Mouse (Mus musculus): Measurements from ENCODE around the gene Bahcc1. TPM values are rescaled to one million over a fixed set of nuclear protein-coding genes. Genes with fewer than 3 reads are reported as not detected.

Gene Bahcc1
- polyA plus RNA-seq, 1 experiment = 12.4 TPM

- peaks cover 8% of the 10 kb centered on the region for H3K4me1 ChIP-seq (ENCODE audit: control insufficient read depth, insufficient read depth, low read length)
- 92% methylated on average over 5 of the region's 5 CpGs for WGBS
- H3K4me3 ChIP-seq (replicated peaks; ENCODE audit: extremely low read depth, low read depth, low read length) = no peak overlapping the region
- DNase-seq = no peak
- no peak for TF ChIP-seq CTCF (IDR thresholded peaks at IDR 0.05; ENCODE audit: insufficient read depth, low read length)
- no peak for TF ChIP-seq POLR2A (IDR thresholded peaks at IDR 0.05; ENCODE audit: borderline replicate concordance, extremely low read depth, low read depth, low read length)
These were observed 28.5 kb upstream of the Bahcc1 start for GRCm38 (mm10) chr11:120204200-120204599.

DNA sequence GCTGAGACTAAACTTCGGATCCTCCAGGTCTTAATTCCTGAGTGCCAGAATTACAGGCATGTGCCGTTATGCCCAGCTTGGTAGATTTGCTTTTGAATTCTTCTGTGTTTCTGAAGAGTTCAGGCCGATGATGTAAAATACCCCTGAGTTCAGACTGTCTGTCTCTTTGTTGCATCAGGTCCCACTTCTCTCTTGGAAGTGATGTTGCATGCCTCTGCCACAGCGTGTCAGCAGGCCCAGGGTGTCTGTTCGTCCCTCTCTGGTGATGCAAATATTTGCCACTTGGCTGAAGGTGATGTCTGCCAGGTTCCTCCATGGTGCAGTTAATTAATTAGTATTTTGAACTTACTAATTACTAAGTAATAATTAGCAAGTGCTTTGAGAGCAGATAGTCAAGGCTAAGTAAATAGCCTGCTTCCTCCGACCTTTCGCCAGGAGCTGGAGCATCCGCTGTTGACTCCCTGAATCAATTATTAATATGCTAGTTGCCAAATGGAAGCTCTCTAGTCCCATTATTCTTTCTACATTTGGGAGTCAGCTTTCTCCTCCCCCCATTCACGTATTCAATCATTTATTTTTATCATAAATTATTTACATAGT, 26.6 kb upstream of the Bahcc1 start:
- TF ChIP-seq CTCF (IDR thresholded peaks at IDR 0.05; ENCODE audit: insufficient read depth, low read length) = no peak
- H3K4me1 ChIP-seq (ENCODE audit: control insufficient read depth, insufficient read depth, low read length) = peaks cover 8% of the 10 kb centered on the region
- no peak for DNase-seq
- 40% methylated on average over 9 of the region's 9 CpGs for WGBS
- H3K4me3 ChIP-seq (replicated peaks; ENCODE audit: extremely low read depth, low read depth, low read length) = no peak overlapping the region

GRCm38 (mm10) chr11:120206669-120207090, 26.1 kb upstream of the Bahcc1 start:
- Histone ChIP-seq H3K4me3 (replicated peaks; ENCODE audit: extremely low read depth, low read depth, low read length) (no peak overlapping the region), H3K4me1 (ENCODE audit: control insufficient read depth, insufficient read depth, low read length) (peaks cover 8% of the 10 kb centered on the region)
- peak; percentile 12 for DNase-seq
- no peak for TF ChIP-seq POLR2A (IDR thresholded peaks at IDR 0.05; ENCODE audit: borderline replicate concordance, extremely low read depth, low read depth, low read length)
- TF ChIP-seq CTCF (IDR thresholded peaks at IDR 0.05; ENCODE audit: insufficient read depth, low read length) = no peak
- 26% methylated on average over 5 of the region's 5 CpGs for WGBS

DNA sequence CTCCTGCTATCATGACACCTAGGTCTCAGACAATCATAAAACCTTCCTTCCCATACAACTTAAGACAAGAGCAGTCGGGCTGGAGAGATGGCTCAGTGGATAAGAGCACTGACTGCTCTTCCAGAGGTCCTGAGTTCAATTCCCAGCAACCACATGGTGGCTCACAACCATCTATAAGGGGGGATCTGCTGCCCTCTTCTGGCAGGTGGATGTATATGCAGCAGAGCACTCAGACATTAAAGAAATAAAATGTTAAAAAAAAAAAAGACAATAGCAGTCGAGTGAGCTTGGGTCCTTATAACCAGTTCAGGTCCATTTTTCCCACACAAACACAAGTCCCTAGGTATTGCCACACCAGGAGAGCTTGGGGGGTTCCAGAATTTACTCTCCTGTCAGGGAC, 23.9 kb upstream of the Bahcc1 start:
- WGBS = 64% methylated on average over 2 of the region's 2 CpGs
- H3K4me3 ChIP-seq (replicated peaks; ENCODE audit: extremely low read depth, low read depth, low read length) = no peak overlapping the region
- H3K4me1 ChIP-seq (ENCODE audit: control insufficient read depth, insufficient read depth, low read length) = peaks cover 8% of the 10 kb centered on the region
- peak; percentile 27; the same call in 1 of the 2 replicates for TF ChIP-seq CTCF (IDR thresholded peaks at IDR 0.05; ENCODE audit: insufficient read depth, low read length)
- no peak for TF ChIP-seq POLR2A (IDR thresholded peaks at IDR 0.05; ENCODE audit: borderline replicate concordance, extremely low read depth, low read depth, low read length)
- DNase-seq = peak; percentile 28

GRCm38 (mm10) chr11:120209462-120209861, 23.3 kb upstream of the Bahcc1 start:
- TF ChIP-seq POLR2A (IDR thresholded peaks at IDR 0.05; ENCODE audit: borderline replicate concordance, extremely low read depth, low read depth, low read length) (no peak), CTCF (IDR thresholded peaks at IDR 0.05; ENCODE audit: insufficient read depth, low read length) (no peak)
- no peak overlapping the region for H3K4me3 ChIP-seq (replicated peaks; ENCODE audit: extremely low read depth, low read depth, low read length)
- H3K4me1 ChIP-seq (ENCODE audit: control insufficient read depth, insufficient read depth, low read length) = peaks cover 8% of the 10 kb centered on the region
- no peak for DNase-seq
- 67% methylated on average over 8 of the region's 8 CpGs for WGBS

GRCm38 (mm10) chr11:120215726-120216241, 17.0 kb upstream of the Bahcc1 start:
- no peak for DNase-seq
- Histone ChIP-seq H3K4me3 (replicated peaks; ENCODE audit: extremely low read depth, low read depth, low read length) (no peak overlapping the region), H3K4me1 (ENCODE audit: control insufficient read depth, insufficient read depth, low read length) (peaks cover 9% of the 10 kb centered on the region)
- no peak for TF ChIP-seq POLR2A (IDR thresholded peaks at IDR 0.05; ENCODE audit: borderline replicate concordance, extremely low read depth, low read depth, low read length)
- TF ChIP-seq CTCF (IDR thresholded peaks at IDR 0.05; ENCODE audit: insufficient read depth, low read length) = no peak
- WGBS = 48% methylated on average over 10 of the region's 10 CpGs

- no peak for DNase-seq
- Histone ChIP-seq H3K4me3 (replicated peaks; ENCODE audit: extremely low read depth, low read depth, low read length) (no peak overlapping the region), H3K4me1 (ENCODE audit: control insufficient read depth, insufficient read depth, low read length) (peaks cover 10% of the 10 kb centered on the region)
- no peak for TF ChIP-seq CTCF (IDR thresholded peaks at IDR 0.05; ENCODE audit: insufficient read depth, low read length)
- no peak for TF ChIP-seq POLR2A (IDR thresholded peaks at IDR 0.05; ENCODE audit: borderline replicate concordance, extremely low read depth, low read depth, low read length)
- 39% methylated on average over 11 of the region's 11 CpGs for WGBS
These were observed 16.0 kb upstream of the Bahcc1 start for GRCm38 (mm10) chr11:120216540-120217324.

DNA sequence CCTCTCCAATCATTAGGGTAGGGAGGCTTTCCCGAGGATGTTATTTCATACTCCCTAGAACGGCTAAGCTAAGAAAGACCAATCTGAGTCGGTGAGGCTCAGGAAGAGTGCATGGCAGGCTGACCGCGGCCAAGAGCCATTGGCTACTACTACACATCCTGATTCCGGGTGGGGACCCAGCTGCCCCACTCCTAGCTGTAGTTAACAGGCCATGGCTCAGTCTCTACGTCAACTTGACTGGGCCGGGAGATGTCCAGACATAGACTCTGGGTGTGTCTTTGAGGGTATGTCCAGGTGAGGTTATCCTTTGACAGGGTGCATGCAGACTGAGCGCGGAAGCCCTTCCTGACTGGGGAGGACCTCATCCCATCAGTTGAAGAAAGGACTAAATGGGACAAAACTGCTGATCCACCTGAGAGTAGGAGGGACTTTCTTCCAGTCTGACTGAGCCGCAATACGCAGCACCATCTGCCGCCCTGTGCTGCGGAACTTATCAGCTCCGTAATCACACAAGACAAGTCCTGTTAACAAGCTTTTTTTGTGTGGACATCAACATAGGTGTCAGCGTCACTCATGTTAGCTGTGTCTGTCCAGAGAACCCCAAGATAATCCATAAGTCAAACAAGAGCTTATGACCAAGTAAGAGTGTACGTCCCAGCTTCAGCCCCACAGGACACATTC, 14.4 kb upstream of the Bahcc1 start:
- WGBS = 76% methylated on average over 17 of the region's 17 CpGs
- no peak for DNase-seq
- peaks cover 10% of the 10 kb centered on the region for H3K4me1 ChIP-seq (ENCODE audit: control insufficient read depth, insufficient read depth, low read length)
- no peak overlapping the region for H3K4me3 ChIP-seq (replicated peaks; ENCODE audit: extremely low read depth, low read depth, low read length)
- TF ChIP-seq CTCF (IDR thresholded peaks at IDR 0.05; ENCODE audit: insufficient read depth, low read length) = no peak
- no peak for TF ChIP-seq POLR2A (IDR thresholded peaks at IDR 0.05; ENCODE audit: borderline replicate concordance, extremely low read depth, low read depth, low read length)

DNA sequence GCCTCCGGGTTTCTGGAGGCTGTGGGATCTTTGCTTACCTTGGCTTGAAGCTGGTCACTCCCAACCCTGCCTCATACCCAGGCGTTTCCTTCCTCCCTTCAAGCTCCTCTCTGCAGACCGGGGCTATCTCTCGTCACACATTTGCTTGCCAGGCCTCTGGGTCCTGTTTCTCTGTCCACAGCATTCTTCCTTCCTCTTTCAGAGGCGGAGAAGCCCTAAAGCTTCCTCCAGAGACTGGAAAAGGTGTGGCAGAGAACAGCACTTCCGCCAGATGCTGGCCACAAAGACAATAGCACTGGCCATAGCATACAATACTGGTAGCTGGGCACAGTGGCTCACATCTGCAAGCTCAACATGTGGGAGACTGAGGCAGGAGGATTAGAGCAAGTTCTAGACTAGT, 13.8 kb upstream of the Bahcc1 start:
- Histone ChIP-seq H3K4me1 (ENCODE audit: control insufficient read depth, insufficient read depth, low read length) (peaks cover 10% of the 10 kb centered on the region), H3K4me3 (replicated peaks; ENCODE audit: extremely low read depth, low read depth, low read length) (no peak overlapping the region)
- DNase-seq = peak; percentile 14
- TF ChIP-seq CTCF (IDR thresholded peaks at IDR 0.05; ENCODE audit: insufficient read depth, low read length) (no peak), POLR2A (IDR thresholded peaks at IDR 0.05; ENCODE audit: borderline replicate concordance, extremely low read depth, low read depth, low read length) (no peak)
- WGBS = 44% methylated on average over 6 of the region's 6 CpGs
